Mouse (Mus musculus): ENCODE data around the gene Ttc21a.
A peak's percentile ranks its signal among the peaks of the same experiment; 100 is the strongest.

Ttc21a gene

DNA sequence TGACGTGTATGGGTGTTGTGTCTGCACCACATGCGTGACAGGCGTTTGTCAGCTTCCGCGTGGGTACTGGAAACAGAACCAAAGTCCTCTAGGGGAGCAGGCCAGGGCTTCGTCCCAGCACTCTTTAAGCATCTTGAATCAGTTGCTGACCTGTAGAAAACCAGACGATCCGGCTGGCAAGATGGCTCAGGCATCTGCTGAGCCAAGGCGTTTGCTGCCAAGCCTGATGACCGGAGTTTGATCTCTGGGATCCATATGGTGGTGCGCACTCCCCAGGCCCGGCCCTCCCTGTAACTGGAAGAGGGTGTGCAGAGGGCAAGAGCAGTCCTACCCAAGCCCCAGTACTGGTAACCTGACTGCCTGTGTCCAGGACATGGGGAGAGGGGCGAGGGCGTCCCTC, 4.5 kb downstream of the Ttc21a start:
- no peak for DNase-seq

DNA sequence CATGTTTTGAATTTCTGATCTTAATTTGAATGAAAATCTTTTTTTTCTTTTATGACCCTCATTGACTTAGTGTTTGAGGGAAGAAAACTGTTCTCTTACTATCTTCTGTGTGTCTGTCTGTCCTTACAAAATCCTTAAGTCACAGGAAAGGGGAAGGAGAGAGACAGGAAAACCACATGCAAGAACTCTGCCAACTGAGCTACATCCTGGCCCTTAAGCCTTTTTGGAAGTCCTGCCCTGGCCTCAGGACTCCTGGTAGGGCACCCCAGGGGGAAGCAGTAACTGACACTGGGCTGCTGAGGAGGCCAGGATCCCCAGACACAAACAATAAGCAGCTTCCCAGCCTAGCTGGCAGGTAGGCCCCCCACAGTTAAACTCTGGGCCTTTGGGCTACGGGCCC, 5.9 kb downstream of the Ttc21a start:
- no peak for DNase-seq

DNA sequence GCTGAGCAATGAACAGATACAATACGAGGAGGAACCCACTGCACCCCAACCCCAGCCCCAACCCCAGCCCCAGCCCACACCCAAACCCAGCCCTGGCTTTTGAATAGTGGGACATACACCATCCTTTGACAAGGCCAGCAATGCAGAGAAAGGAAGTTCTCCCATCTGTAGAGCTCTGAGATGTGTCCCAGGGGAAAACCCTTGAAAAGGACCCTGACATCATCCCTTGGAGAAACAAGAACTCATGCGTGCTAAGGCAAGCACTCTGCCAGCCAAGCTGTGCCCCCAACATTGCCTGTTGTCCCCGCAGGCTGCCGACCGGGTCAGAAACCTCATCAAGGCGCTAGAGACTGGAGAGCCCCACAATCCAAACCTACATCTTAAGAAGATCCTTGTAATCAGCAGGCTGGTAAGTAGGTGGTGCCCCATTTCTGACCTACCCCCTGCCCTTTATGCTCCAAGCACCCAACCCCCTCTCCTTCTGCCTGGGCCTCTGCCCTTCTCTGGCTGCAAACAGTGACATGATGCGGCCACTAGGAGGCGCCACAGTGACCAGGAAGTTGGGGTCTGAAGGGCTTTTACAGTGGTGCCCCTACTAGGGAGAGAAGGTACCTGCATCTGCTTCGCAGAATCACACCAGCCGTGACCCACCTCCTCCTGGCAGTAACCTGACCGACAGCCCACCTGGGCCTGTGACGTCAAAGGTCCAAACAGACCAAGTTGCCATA, 7.9 kb downstream of the Ttc21a start:
- peak; percentile 65 to 70 for DNase-seq

DNA sequence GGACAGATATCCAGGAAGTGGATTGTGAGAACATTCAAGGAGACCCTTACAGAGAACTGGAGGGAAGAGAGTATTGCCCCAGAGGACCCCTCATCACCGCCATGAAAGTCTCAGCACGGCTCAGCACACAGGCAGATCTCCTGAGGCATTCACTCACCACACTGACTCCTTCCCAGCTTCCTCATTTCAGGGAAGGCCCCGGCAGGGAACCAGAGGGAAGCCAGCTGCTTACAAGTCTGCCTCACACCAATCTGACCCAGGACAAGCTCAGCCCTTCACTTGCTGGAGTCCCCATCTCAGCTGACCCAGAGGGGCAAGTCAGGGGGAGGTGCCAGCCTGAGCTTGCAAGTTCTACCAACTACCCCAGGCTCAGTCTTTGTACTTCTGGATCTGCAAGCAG, 11.4 kb downstream of the Ttc21a start:
- no peak for DNase-seq

DNA sequence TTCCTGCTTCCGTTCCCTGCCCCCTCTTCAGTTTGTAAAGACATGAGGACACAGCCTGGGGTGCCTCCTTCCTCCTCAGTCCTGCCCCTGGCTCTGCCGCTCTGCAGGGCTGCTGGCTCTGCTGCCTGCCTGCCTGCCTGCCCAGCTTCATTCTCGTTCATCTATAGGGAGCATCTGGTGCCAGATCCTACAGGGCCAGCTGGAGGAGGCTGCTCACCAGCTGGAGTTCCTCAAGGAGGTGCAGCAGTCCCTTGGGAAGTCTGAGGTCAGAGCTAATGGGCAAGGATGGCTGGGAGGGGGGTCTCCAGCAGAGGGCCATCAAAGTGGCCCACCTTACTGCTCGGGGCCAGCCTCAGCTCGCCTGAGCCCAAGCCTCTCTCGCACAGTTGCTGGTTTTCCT, 13.0 kb downstream of the Ttc21a start:
- DNase-seq: no peak

DNA sequence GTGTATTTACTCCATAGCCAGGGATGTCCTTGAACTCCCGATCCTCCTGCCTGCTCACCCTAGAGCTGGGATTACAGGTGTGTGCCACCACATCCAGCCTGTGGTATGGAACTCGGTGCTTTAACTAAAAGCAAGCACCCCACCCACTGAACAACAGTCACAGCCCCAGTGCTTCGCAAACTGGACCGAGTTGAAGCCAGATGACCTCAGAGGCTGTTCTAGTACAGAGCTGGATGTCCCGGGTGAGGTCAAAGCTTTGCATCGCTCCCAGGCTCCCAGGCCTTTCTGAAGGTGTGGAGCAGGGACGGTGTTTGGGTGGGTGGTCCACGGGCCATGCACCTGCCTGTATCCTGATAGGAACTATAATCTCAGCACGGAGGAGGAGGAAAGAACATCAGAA, 14.0 kb downstream of the Ttc21a start:
- DNase-seq: no peak

DNA sequence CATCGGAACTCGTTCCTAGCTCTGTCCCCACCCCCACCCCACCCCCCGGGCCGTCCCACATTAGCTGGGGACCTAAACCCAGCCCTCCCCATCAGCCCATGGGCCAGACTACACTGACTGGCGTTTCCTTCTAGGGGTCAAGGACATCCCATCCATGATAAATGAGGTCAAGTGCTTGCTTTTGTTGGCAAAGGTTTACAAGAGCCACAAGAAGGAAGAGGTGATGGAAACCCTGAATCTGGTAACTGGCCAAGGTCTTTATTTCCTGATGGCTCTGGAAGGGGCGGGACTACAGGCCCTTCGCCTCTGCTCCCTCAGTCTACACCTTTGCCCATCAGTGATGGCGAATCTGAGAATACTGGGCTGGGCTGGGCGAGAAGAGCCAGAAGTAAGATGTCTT, 21.4 kb downstream of the Ttc21a start:
- DNase-seq: no peak

DNA sequence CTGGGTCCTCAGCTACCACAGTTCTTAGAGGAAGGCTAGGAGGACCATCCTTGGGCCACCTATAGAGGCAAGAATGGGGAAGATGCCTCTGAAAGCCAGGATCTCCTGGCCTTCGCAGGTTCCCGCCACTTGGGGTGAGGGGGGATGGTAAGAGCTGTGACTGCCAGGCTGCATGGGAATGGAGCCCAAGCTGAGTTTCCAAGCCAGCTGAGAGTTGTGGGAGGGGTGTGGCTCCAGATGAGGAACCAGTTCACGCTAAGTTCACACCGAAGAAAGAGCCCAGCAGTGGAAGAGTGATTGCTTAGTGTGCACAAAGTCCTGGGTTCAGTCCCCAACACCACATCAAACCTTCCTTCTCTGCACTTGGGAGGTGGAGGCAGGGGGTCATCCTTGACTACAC, 24.8 kb downstream of the Ttc21a start:
- DNase-seq: no peak

DNA sequence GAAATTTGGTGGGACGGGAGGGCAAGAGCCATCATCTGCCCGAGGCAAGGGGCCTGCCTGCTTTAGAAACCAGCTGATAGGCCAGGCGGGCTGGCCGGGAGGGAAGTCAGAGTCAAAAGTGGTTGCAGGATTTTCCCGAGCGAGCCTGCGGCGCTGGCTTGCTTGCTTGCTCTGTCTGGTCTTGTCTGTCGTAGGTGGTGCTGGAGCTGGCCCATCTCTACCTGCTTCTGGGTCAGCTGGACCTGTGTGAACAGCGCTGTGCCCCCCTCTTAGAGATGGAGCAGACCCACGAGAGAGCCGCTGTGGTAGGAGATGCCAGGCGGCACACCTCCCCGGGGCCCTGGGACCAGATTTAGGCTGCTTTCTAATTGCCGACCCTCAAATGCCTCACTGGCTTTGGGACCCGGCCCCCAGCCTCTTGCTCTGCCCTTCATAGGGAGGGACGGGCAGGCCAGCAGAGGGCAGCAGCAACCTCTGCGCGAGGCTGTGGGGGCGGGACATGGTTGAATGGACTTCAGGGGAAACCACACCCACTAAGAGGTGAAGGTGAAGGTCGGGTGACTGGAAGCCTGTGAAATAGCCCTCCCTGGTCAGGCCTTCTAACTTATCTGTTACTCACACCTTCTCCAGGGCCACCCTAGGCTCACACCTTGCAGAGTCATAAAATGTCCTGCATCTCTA, 25.7 kb downstream of the Ttc21a start:
- peak; percentile 80 to 81 for DNase-seq

DNA sequence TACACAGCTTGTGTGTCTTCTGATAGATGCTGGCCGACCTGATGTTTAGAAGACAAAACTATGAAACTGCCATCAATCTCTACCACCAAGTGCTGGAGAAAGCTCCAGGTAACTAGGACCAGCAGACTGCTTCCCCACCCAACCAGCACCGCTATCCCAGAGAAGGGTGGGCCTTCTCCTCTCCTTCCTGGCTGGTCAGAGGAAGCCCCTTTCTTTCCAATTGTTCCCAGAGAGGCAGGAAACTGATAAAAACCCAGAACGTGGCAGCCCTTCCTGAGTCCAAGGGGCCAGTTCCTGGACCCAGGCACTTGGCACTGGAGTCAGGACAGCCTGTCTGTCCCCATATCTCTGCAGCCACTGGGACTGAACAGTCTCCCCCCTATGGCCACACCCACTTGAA, 26.8 kb downstream of the Ttc21a start:
- no peak for DNase-seq

DNA sequence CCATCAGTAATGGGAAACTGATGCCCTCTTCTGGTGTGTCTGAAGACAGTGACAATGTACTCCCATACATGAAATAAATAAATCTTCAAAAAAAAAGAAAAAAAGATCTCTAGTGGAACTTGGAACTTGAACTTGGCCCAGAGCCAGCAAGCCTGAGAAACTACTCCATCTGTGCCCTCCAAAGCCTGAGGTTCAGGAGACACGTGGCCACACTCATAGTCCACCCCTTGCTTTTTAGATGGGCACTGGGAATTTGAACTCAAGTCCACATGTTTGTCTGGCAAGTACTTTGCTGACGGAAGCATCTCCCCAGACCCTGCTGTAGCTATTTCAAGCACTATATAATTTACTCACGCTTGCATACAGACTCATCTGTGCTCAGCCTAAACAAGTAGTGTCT, 27.8 kb downstream of the Ttc21a start:
- no peak for DNase-seq

DNA sequence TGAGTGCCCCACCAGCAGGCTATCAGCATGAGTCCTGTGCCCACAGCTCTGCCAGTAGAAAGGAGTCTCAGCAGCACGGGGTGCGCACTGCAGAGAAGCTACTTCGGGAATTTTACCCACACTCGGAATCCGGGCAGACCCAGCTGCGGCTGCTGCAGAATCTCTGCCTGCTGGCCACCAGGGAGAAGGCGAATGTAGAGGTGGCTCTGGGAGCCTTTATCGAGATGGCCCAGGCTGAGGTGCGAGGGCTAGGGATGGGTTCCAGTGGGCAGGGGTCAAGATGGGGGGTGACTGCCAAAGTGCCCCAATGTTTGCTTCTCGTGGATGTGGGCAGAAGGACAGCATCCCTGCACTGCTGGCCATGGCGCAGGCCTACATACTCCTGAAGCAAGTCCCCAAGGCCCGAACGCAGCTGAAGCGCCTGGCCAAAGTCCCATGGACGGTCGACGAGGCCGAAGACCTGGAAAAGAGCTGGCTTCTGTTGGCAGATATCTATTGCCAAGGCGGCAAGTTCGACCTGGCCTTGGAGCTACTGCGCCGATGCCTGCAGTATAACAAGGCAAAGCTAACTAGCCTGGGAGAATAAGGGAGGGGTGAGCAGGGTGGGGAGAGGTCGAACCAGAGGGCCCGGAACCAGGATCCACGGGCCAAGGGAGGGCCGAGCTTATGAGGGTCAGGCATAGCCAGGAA, 29.0 kb downstream of the Ttc21a start:
- no peak for DNase-seq

DNA sequence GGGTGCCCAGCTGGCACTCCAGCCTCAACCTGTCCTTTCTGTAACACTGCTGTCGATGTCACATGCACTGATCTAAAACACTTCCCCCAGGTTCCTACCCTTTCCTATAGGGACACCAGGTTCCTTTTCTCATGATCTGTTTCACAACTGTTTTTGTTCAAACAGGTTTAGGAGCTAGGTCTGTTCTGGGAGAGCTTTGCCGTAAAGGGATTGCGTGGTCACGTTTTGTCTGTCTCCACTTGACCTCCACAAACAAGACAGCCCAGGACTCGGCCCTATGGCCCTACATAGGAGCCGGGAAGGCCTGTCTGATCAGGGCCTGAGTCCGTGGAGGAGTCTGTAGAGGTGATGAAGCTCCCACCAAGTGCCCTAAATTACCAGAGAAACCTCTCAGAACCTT, 32.4 kb downstream of the Ttc21a start:
- peak in 1 of 2 experiments; percentile 8 for DNase-seq

DNA sequence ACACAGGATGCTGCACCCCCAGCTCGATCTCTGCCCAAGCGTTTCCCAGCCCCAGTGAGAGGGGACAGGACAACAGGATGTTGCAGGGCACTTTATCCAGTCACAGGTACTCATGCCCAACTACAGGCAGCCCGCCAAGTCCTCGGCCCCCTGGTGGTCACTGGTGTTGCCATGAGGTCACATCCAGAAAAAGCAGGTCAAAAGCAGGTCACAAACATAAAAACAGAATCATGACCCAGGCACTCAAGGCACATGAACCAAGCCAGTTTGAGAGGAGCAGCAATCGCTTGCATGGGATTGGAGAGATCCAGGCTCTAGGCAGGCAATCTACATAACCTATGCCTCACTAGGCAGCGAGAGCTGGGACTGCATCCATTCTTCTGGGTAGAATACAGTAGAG, 32.8 kb downstream of the Ttc21a start:
- peak; percentile 49 to 56 for DNase-seq

DNA sequence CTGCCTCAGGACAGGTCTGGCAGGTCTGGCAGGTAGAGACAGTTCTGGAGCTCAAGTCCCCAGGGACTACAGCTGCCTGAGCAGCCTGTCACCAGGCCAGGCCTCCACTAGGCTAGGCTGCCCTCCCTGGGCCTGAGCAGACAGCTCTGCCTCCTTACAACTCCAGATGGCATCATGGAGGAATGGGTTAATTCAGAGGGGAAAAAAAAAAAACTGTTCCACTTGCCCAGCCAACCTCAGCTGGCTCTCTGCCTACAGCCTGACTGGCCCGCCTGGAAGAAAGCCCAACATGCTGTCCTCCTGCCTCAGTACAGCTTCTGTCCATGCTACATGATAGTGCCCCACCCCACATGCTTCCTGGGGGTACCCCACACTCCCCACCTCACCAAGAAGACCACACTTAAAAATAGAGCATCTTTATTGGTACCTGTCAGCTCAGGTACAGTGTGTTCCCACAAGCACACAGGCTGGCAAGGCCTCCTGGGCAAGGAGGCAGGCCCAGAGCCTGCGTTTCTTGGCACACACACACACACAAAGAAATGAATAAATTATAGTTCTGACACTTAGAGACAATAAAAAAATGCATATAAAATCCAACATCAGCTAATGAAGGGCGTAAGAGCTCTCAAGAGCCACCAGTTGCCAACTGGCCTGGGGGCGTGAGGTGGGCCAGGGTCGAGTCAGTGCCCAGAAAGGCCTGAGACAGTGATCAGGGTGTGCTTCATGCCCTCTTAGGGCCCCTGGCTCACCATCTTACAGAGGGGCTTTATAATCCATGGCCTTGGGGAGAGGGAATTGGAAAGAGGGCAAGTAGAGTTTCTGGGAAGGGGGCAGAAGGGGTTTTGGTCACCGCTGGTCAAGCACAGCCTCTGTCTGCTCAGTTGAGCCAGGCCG, 33.6 kb downstream of the Ttc21a start:
- no peak for DNase-seq

DNA sequence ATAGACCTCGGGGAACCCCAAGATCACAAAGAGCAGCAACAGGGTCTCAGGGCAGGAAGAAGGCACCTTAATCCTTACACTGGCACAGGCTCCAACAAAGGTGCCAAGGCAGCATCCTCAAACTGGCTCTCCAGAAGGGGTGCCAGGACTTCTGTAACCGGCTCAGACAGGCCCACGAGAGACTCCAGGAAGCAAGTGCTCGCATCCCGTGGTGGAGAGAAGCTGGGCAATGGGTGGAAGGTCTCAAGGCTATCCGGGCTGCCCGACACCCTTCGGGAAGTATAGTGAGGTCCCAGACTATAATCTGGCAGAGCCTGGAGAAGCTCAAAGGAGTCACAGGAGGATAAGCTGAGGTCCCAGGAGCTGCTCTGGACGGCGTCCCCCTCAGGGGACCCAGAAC, 34.8 kb downstream of the Ttc21a start:
- DNase-seq: no peak

DNA sequence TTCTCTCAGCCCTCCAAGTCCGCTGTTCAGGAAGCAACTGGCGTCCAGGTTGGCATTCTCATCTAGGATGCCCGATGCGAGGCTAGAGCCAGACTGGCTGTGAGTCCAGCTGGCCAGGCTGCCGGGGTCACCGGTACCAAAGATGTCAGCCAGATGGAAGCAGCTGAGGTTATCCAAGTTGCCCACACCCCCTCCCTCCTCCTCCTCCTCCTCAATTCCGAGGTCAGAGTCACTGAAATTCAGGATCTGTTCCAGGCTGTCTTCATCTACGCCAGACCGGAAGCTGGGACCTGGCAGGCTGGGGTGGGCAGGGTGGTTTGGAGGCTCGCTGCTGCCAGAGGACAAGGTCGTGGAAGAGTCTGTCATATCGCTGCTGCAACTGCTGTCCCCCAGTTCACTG, 35.2 kb downstream of the Ttc21a start:
- DNase-seq: no peak

DNA sequence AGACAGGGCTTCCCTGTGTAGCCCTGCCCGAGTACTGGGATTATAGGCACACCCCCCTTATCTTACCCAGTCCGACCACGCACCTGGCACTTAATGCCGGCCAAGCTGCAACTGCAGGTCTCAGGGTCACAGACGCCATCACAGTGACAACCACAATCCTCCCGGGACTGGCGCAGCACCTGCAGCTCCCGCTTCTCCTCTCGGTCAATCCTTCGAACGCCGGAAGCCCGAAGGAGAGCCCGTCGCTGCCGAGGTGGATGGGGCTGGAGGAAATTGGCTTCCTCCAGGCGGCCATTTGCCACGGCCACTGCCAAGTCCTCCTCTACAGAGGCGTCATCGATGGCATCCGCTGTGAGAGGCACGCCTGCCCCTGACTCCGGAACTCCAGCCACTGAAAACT, 35.9 kb downstream of the Ttc21a start:
- peak in 1 of 2 experiments; percentile 32 for DNase-seq

DNA sequence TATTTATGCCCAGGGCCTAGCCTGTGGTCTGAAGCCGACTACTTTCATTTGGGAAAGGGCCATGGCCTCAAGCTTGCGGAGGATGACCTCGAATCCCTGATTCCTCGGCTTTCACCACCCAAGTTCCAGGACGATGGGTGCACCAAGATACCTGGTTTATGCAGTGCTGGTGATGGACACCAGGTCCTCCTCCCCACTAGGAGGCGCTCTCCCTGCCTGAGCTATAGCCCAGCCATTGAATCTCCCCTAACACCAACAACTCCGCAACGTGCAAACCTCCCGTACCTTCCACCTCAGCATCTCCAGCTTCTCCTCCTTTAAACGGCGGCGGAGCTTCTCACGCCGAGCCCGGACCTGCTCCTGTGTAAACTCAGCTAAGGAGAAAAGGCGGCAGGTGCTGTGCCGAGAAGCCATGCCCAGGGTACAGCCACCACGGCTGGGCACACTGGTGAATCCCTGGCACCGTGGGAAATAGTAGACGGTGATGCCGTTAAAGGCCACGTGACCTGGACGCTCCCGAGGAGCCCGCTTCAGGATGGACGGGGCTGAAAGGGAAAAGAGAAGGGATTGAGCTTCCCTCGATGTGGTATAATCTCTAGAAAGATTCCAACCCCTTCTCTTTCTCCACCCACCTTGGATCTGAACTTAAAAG, 36.6 kb downstream of the Ttc21a start:
- peak; percentile 46 to 48 for DNase-seq

DNA sequence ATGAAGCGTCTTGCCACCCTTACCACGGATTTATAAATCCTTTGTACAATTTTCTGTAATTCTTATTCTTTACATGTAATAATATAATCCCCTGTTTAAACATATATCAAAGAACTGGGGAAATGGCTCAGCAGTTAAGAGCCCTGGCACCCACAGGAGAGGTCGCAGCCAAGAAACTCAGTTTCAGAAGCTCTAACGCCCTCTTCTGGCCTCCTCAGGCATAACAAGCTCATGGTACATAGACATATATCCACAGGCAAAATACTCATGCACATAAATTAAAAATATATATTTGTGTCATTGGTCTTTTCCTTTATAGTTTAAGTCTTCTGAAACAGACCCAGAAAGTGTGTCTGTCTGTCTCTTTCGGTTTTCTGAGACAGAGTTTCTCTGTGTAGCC, 37.2 kb downstream of the Ttc21a start:
- no peak for DNase-seq

DNA sequence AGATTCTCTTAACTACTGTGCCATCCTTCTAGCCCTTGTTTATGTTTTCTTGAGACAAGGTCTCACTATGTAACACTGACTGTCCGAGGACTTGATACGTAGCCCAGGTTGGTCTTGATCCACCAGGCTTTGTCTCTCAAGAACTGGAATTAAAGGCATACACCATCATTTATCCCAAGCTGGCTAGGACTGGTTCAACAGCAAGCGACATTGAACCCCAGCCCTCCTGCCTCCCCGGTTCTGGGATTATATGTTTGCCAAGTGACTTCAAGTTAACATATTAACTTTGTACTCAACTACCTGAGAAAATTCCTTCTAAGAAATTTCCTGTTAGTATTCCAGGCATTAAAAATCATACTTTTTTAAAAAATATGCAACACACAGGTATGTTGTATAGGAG, 37.9 kb downstream of the Ttc21a start:
- no peak for DNase-seq
